Mouse (Mus musculus) erythroblast, adult 5-6 weeks (primary cell): ENCODE data around the gene Sorcs2. TPM values are rescaled to one million over a fixed set of nuclear protein-coding genes. Genes with fewer than 3 reads are reported as not detected.
A peak's percentile ranks its signal among the peaks of the same experiment; 100 is the strongest.

Source experiments
- ATAC-seq: replicated peaks from 2 replicates; pipeline ENCODE4 v1.8.0; 2016; ENCODE audit warnings: moderate number of reproducible peaks, mild to moderate bottlenecking, moderate TSS enrichment, inconsistent platforms; ENCODE audit not compliant: poor library complexity, low FRiP score, severe bottlenecking
- total RNA-seq, 2 experiments: library from RNA; stranded (forward) in 1 of 2; stranded (reverse) in 1 of 2; fragments of 150-400 nt in 1 of 2; fragments of 200-764, 138-1000 nt in 1 of 2; gene quantifications; 2 replicates each; pipeline versions ENCODE4 v1.2.3 to v1.2.4; 2015 to 2017; ENCODE audit warnings: low replicate concordance in 2 of 2

Sorcs2 gene
- total RNA-seq, 2 experiments from 2014 or later, result not detected

GRCm38 (mm10) chr5:35980542-35980941 is 417.4 kb downstream of the Sorcs2 start:
- no peak for ATAC-seq

- ATAC-seq, result peak; percentile 83
Observed at GRCm38 (mm10) chr5:35975681-35976080, 422.3 kb downstream of the Sorcs2 start.

GRCm38 (mm10) chr5:35974265-35974664 is 423.7 kb downstream of the Sorcs2 start:
- ATAC-seq, result no peak

GRCm38 (mm10) chr5:35973800-35974199 is 424.1 kb downstream of the Sorcs2 start:
- no peak for ATAC-seq

- ATAC-seq, result no peak
Observed at GRCm38 (mm10) chr5:35972739-35973138, 425.2 kb downstream of the Sorcs2 start.

- peak; percentile 62; the same call in 1 of the 2 replicates for ATAC-seq
Observed at GRCm38 (mm10) chr5:35971841-35972578, 425.9 kb downstream of the Sorcs2 start.

GRCm38 (mm10) chr5:35970380-35971105 is 427.4 kb downstream of the Sorcs2 start:
- ATAC-seq, result no peak

GRCm38 (mm10) chr5:35969857-35970256 is 428.1 kb downstream of the Sorcs2 start:
- ATAC-seq, result no peak

Other genes starting within 250 kb of the Sorcs2 start
- not detected in 2 replicates for gene Psapl1, start 194.1 kb downstream of the Sorcs2 start, total RNA-seq (2015; ENCODE audit: low replicate concordance)
- gene Psapl1, start 194.1 kb downstream of the Sorcs2 start, total RNA-seq (2017; ENCODE audit: low replicate concordance), result not detected in 2 replicates
- gene Grpel1, start 66.9 kb upstream of the Sorcs2 start, total RNA-seq (2015; ENCODE audit: low replicate concordance), result 8.2 and 8.5 TPM in 2 replicates
- 10.6 and 12.4 TPM in 2 replicates for gene Grpel1, start 66.9 kb upstream of the Sorcs2 start, total RNA-seq (2017; ENCODE audit: low replicate concordance)
- 4.8 and 6.5 TPM in 2 replicates for gene Tada2b, start 86.1 kb upstream of the Sorcs2 start, total RNA-seq (2015; ENCODE audit: low replicate concordance)
- 2.3 and 9.6 TPM in 2 replicates for gene Tada2b, start 86.1 kb upstream of the Sorcs2 start, total RNA-seq (2017; ENCODE audit: low replicate concordance)
- not detected in 2 replicates for gene Ccdc96, start 86.4 kb upstream of the Sorcs2 start, total RNA-seq (2015; ENCODE audit: low replicate concordance)
- gene Ccdc96, start 86.4 kb upstream of the Sorcs2 start, total RNA-seq (2017; ENCODE audit: low replicate concordance), result 0.84 TPM in 1 of 2 replicates, not detected in the other
- gene Tbc1d14, start 195.1 kb upstream of the Sorcs2 start, total RNA-seq (2015; ENCODE audit: low replicate concordance), result 8.1 and 15.9 TPM in 2 replicates
- gene Tbc1d14, start 195.1 kb upstream of the Sorcs2 start, total RNA-seq (2017; ENCODE audit: low replicate concordance), result 11.3 and 12.1 TPM in 2 replicates